Mouse (Mus musculus): ENCODE measurements around the gene Slc9b1.

DNA sequence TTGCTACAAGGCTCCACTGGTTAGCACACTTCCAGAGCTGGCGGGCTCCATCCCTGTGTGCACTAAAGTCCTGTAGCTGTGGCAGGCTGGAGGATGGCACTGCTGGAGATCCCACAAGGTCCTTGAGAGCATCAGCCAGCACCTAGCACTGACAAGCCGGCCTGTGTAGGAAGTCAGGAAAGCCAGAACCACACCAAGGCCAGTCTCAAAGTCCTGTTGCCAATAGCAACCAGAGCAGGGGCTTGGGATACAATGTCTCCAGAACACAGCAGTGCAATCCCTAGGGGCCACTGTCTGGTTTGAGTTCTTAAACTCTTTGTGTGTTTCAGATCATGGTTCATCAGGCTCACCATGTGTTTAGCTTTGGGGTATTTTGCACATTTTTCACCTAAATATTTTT lies 33.0 kb upstream of the Slc9b1 start:
- TF ChIP-seq CTCF (IDR thresholded peaks at IDR 0.05; ENCODE audit: low read depth) (no peak), EP300 (IDR thresholded peaks at IDR 0.05; ENCODE audit: low read depth) (no peak)
